Mouse (Mus musculus): ENCODE measurements at regions not wholly inside any gene's neighbourhood (a gene's known extent, or its start where the extent isn't known, plus 50 kb on each side); places are given as distances from the start of the nearest gene placed in this dataset.
"Not testable (repeated sequence)": the region's sequence is repeated elsewhere in the genome, so short reads cannot be mapped to it uniquely, and the experiment has no call there.

- dilution Hi-C loops (cut with MboI; ENCODE audit: extremely low pct_ligation_motif_present, extremely low pct_unique_long_range_greater_than_20kb, low sequenced_read_pairs) = no loop called here
- TF ChIP-seq CHD1 (IDR thresholded peaks at IDR 0.05; ENCODE audit: low read depth, low read length) (no peak), GABPA (IDR thresholded peaks at IDR 0.05; ENCODE audit: insufficient replicate concordance, low read depth, low read length) (no peak), KAT2A (IDR thresholded peaks at IDR 0.05; ENCODE audit: insufficient replicate concordance, low read length) (no peak), MAZ (IDR thresholded peaks at IDR 0.05; ENCODE audit: low read depth, low read length) (no peak)
- Histone ChIP-seq H3K9me3 (replicated peaks; ENCODE audit: low read length) (no peaks in the 10 kb centered on the region), H3K27ac (ENCODE audit: insufficient read depth, low read depth) (no peak overlapping the region), H3K4me1 (ENCODE audit: control insufficient read depth in 1 of 2, insufficient read depth in 2 of 2) (peaks cover 6 to 33% of the 10 kb centered on the region in 2 experiments), H3K4me2 (ENCODE audit: insufficient read depth, low read depth, poor library complexity, severe bottlenecking) (no peak overlapping the region), H3K79me2 (replicated peaks; ENCODE audit: control insufficient read depth, extremely low read depth, insufficient read depth, poor library complexity, severe bottlenecking) (no peaks in the 10 kb centered on the region), H3K4me3 (replicated peaks in 1 of 3; ENCODE audit: low read depth in 2 of 3, low read length in 2 of 3, poor library complexity in 1 of 3) (no peak overlapping the region), H3K36me3 (replicated peaks in 1 of 2; ENCODE audit: control insufficient read depth in 1 of 2, insufficient read depth in 1 of 2, low read length in 1 of 2) (no peaks in the 10 kb centered on the region), H3K27me3 (replicated peaks) (no peaks in the 10 kb centered on the region), H3K9ac (ENCODE audit: insufficient read depth, low read depth) (no peak overlapping the region)
- in situ Hi-C loops (cut with MboI; ENCODE audit: low pct_ligation_motif_present, low pct_unique_long_range_greater_than_20kb, low sequenced_read_pairs) = no loop called here
- no peak for DNase-seq (ENCODE audit: extremely low read depth)
Observed at GRCm38 (mm10) chr8:126774816-126775215, 170.8 kb downstream of the Tomm20 start.

- H3K36me3 ChIP-seq (replicated peaks in 1 of 2; ENCODE audit: control insufficient read depth in 1 of 2, insufficient read depth in 1 of 2, low read length in 1 of 2) = no peaks in the 10 kb centered on the region
- no peak overlapping the region for H3K27ac ChIP-seq (ENCODE audit: insufficient read depth, low read depth)
- H3K9ac ChIP-seq (ENCODE audit: insufficient read depth, low read depth) = no peak overlapping the region
- H3K27me3 ChIP-seq (replicated peaks) = no peaks in the 10 kb centered on the region
- no peak overlapping the region for H3K4me2 ChIP-seq (ENCODE audit: insufficient read depth, low read depth, poor library complexity, severe bottlenecking)
- TF ChIP-seq ZNF384 (IDR thresholded peaks at IDR 0.05; ENCODE audit: low read depth, low read length) = no peak
- no peak for TF ChIP-seq POLR2AphosphoS2 (IDR thresholded peaks at IDR 0.05; ENCODE audit: low read depth, low read length)
- TF ChIP-seq KAT2A (IDR thresholded peaks at IDR 0.05; ENCODE audit: insufficient replicate concordance, low read length) = no peak
- TF ChIP-seq BHLHE40 (IDR thresholded peaks at IDR 0.05; ENCODE audit: low read depth, low read length) = no peak
- TF ChIP-seq PAX5 (IDR thresholded peaks at IDR 0.05; ENCODE audit: low read length) = no peak
- no peak for TF ChIP-seq MEF2A (IDR thresholded peaks at IDR 0.05; ENCODE audit: borderline replicate concordance, low read depth, low read length)
- no peak for TF ChIP-seq MAFK (IDR thresholded peaks at IDR 0.05; ENCODE audit: insufficient replicate concordance, low read length)
- H3K4me1 ChIP-seq (ENCODE audit: control insufficient read depth in 1 of 2, insufficient read depth in 2 of 2) = peaks cover 3 to 21% of the 10 kb centered on the region in 2 experiments
- no peak for DNase-seq (ENCODE audit: extremely low read depth)
- in situ Hi-C loops (cut with MboI; ENCODE audit: low pct_ligation_motif_present, low pct_unique_long_range_greater_than_20kb, low sequenced_read_pairs) = no loop called here
- dilution Hi-C loops (cut with MboI; ENCODE audit: extremely low pct_ligation_motif_present, extremely low pct_unique_long_range_greater_than_20kb, low sequenced_read_pairs) = no loop called here
- peaks cover 3% of the 10 kb centered on the region for H3K9me3 ChIP-seq (replicated peaks; ENCODE audit: low read length)
- H3K4me3 ChIP-seq (replicated peaks in 1 of 3; ENCODE audit: low read depth in 2 of 3, low read length in 2 of 3, poor library complexity in 1 of 3) = no peak overlapping the region
- H3K79me2 ChIP-seq (replicated peaks; ENCODE audit: control insufficient read depth, extremely low read depth, insufficient read depth, poor library complexity, severe bottlenecking) = no peaks in the 10 kb centered on the region
Observed at GRCm38 (mm10) chr8:126772748-126773147, 172.9 kb downstream of the Tomm20 start.

- H3K4me1 ChIP-seq (ENCODE audit: control insufficient read depth in 1 of 2, insufficient read depth in 2 of 2) = peaks cover 3 to 21% of the 10 kb centered on the region in 2 experiments
- in situ Hi-C loops (cut with MboI; ENCODE audit: low pct_ligation_motif_present, low pct_unique_long_range_greater_than_20kb, low sequenced_read_pairs) (no loop called here), dilution Hi-C loops (cut with MboI; ENCODE audit: extremely low pct_ligation_motif_present, extremely low pct_unique_long_range_greater_than_20kb, low sequenced_read_pairs) (no loop called here)
- no peak overlapping the region for H3K4me2 ChIP-seq (ENCODE audit: insufficient read depth, low read depth, poor library complexity, severe bottlenecking)
- H3K4me3 ChIP-seq (replicated peaks in 1 of 3; ENCODE audit: low read depth in 2 of 3, low read length in 2 of 3, poor library complexity in 1 of 3) = no peak overlapping the region
- H3K27me3 ChIP-seq (replicated peaks) = no peaks in the 10 kb centered on the region
- H3K27ac ChIP-seq (ENCODE audit: insufficient read depth, low read depth) = no peak overlapping the region
- peaks cover 3% of the 10 kb centered on the region for H3K9me3 ChIP-seq (replicated peaks; ENCODE audit: low read length)
- DNase-seq (ENCODE audit: extremely low read depth) = no peak
- H3K36me3 ChIP-seq (replicated peaks in 1 of 2; ENCODE audit: control insufficient read depth in 1 of 2, insufficient read depth in 1 of 2, low read length in 1 of 2) = no peaks in the 10 kb centered on the region
- H3K79me2 ChIP-seq (replicated peaks; ENCODE audit: control insufficient read depth, extremely low read depth, insufficient read depth, poor library complexity, severe bottlenecking) = no peaks in the 10 kb centered on the region
- TF ChIP-seq USF1 (IDR thresholded peaks at IDR 0.05; ENCODE audit: low read depth, low read length) (no peak), UBTF (IDR thresholded peaks at IDR 0.05; ENCODE audit: low read depth, low read length) (no peak), MAZ (IDR thresholded peaks at IDR 0.05; ENCODE audit: low read depth, low read length) (no peak), RCOR1 (conservative IDR thresholded peaks at IDR 0.05; ENCODE audit: low read depth, low read length) (no peak)
- no peak overlapping the region for H3K9ac ChIP-seq (ENCODE audit: insufficient read depth, low read depth)
Observed at GRCm38 (mm10) chr8:126772194-126772593, 173.4 kb downstream of the Tomm20 start.

DNA sequence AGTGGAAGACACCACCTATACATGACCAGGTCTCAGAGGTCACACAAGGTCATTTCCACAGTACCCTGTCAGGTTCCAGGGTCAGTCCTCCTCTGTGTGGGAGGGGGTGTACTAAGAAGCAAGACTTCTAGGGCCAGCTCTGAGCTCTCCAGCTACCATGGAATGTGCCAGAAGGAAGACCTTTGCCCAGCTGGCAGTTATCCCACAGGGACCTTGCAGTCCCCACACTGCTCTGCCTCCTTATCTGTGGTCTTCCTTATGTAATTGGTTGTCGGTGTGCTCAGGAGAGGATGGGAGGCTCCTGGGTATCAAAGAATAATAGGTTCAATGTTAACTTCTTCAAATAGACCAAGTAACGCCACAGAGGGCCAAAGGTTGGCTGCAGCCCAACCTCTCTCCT is 175.3 kb downstream of the Tomm20 start:
- in situ Hi-C loops (cut with MboI; ENCODE audit: low pct_ligation_motif_present, low pct_unique_long_range_greater_than_20kb, low sequenced_read_pairs); H3K79me2 ChIP-seq (replicated peaks; ENCODE audit: control insufficient read depth, extremely low read depth, insufficient read depth, poor library complexity, severe bottlenecking); H3K27me3 ChIP-seq (replicated peaks); H3K36me3 ChIP-seq (replicated peaks in 1 of 2; ENCODE audit: control insufficient read depth in 1 of 2, insufficient read depth in 1 of 2, low read length in 1 of 2); H3K27ac ChIP-seq (ENCODE audit: insufficient read depth, low read depth); H3K4me3 ChIP-seq (replicated peaks in 1 of 3; ENCODE audit: low read depth in 2 of 3, low read length in 2 of 3, poor library complexity in 1 of 3); H3K9me3 ChIP-seq (replicated peaks; ENCODE audit: low read length); H3K9ac ChIP-seq (ENCODE audit: insufficient read depth, low read depth); DNase-seq (ENCODE audit: extremely low read depth); H3K4me2 ChIP-seq (ENCODE audit: insufficient read depth, low read depth, poor library complexity, severe bottlenecking); dilution Hi-C loops (cut with MboI; ENCODE audit: extremely low pct_ligation_motif_present, extremely low pct_unique_long_range_greater_than_20kb, low sequenced_read_pairs): not testable (repeated sequence)
- peaks cover 3 to 26% of the 10 kb centered on the region in 2 experiments for H3K4me1 ChIP-seq (ENCODE audit: control insufficient read depth in 1 of 2, insufficient read depth in 2 of 2)
